Mouse (Mus musculus): ENCODE results near the gene Nub1. TPM values are rescaled to one million over a fixed set of nuclear protein-coding genes. Genes with fewer than 3 reads are reported as not detected.

Gene Nub1
- polyA plus RNA-seq (2015; fragmentation: Nextera tagmentation; extraction: Ambion mirVana): 39.0 and 40.0 TPM in 2 replicates

- H3K27me3 ChIP-seq (ENCODE audit: control insufficient read depth, insufficient read depth, low read depth, low read length): no peaks in the 10 kb centered on the region
- H3K27ac ChIP-seq (ENCODE audit: low read length): peak within 1 kb of the TSS; percentile 100
- WGBS: under 1% methylated on average over 52 of the region's 53 CpGs
- peak within 1 kb of the TSS; percentile 82 for H3K4me2 ChIP-seq (ENCODE audit: low read depth, low read length)
- H3K9ac ChIP-seq (ENCODE audit: low read length): peak within 1 kb of the TSS; percentile 80
- H3K4me3 ChIP-seq (ENCODE audit: low read length): peak within 1 kb of the TSS; percentile 91
- peak; percentile 98 for ATAC-seq (ENCODE audit: low read depth)
- H3K36me3 ChIP-seq (ENCODE audit: control insufficient read depth, insufficient read depth, low read length): peaks cover 7% of the 10 kb centered on the region
- peaks cover 16% of the 10 kb centered on the region for H3K4me1 ChIP-seq (replicated peaks; ENCODE audit: control insufficient read depth, insufficient read depth, low read length)
- H3K9me3 ChIP-seq (ENCODE audit: control insufficient read depth, low read length): no peaks in the 10 kb centered on the region
Measured at GRCm38 (mm10) chr5:24685366-24686093, at the start of gene Nub1. Gene Nub1 (plus strand): TSS chr5:24685532.

DNA sequence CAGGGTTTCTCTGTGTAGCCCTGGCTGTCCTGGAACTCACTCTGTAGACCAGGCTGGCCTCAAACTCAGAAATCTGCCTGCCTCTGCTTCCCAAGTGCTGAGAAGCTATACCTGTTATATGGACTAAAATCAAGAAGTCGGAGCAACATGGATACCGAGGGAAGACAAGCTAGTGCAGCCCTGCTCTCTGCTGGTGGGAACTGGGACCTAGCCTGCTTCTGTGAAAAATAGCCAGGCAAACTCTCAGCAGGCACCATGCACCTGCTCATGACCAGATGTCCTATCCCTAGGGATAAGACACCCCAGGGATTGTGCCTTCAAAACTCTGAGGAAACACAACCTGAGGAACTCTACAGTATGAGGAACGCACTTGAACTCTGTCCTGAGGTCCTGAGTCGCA, 48.3 kb upstream of the Nub1 start:
- Histone ChIP-seq H3K9me3 (ENCODE audit: control insufficient read depth, low read length) (no peaks in the 10 kb centered on the region), H3K9ac (ENCODE audit: low read length) (no peak overlapping the region), H3K4me1 (replicated peaks; ENCODE audit: control insufficient read depth, insufficient read depth, low read length) (no peaks in the 10 kb centered on the region), H3K4me3 (ENCODE audit: low read length) (no peak overlapping the region), H3K36me3 (ENCODE audit: control insufficient read depth, insufficient read depth, low read length) (no peaks in the 10 kb centered on the region), H3K27ac (ENCODE audit: low read length) (no peak overlapping the region), H3K4me2 (ENCODE audit: low read depth, low read length) (no peak overlapping the region), H3K27me3 (ENCODE audit: control insufficient read depth, insufficient read depth, low read depth, low read length) (no peaks in the 10 kb centered on the region)
- ATAC-seq (ENCODE audit: low read depth): no peak
- 67% methylated on average over 4 of the region's 4 CpGs for WGBS

GRCm38 (mm10) chr5:24638131-24638530, 47.2 kb upstream of the Nub1 start:
- 36% methylated on average over 6 of the region's 6 CpGs for WGBS
- ATAC-seq (ENCODE audit: low read depth): no peak
- Histone ChIP-seq H3K9ac (ENCODE audit: low read length) (no peak overlapping the region), H3K4me2 (ENCODE audit: low read depth, low read length) (no peak overlapping the region), H3K27ac (ENCODE audit: low read length) (no peak overlapping the region), H3K4me3 (ENCODE audit: low read length) (no peak overlapping the region), H3K36me3 (ENCODE audit: control insufficient read depth, insufficient read depth, low read length) (no peaks in the 10 kb centered on the region), H3K4me1 (replicated peaks; ENCODE audit: control insufficient read depth, insufficient read depth, low read length) (no peaks in the 10 kb centered on the region), H3K9me3 (ENCODE audit: control insufficient read depth, low read length) (no peaks in the 10 kb centered on the region), H3K27me3 (ENCODE audit: control insufficient read depth, insufficient read depth, low read depth, low read length) (no peaks in the 10 kb centered on the region)

GRCm38 (mm10) chr5:24639081-24639480, 46.3 kb upstream of the Nub1 start:
- Histone ChIP-seq H3K27ac (ENCODE audit: low read length) (no peak overlapping the region), H3K9ac (ENCODE audit: low read length) (no peak overlapping the region), H3K4me2 (ENCODE audit: low read depth, low read length) (no peak overlapping the region), H3K9me3 (ENCODE audit: control insufficient read depth, low read length) (no peaks in the 10 kb centered on the region), H3K4me3 (ENCODE audit: low read length) (no peak overlapping the region), H3K4me1 (replicated peaks; ENCODE audit: control insufficient read depth, insufficient read depth, low read length) (no peaks in the 10 kb centered on the region), H3K36me3 (ENCODE audit: control insufficient read depth, insufficient read depth, low read length) (no peaks in the 10 kb centered on the region), H3K27me3 (ENCODE audit: control insufficient read depth, insufficient read depth, low read depth, low read length) (no peaks in the 10 kb centered on the region)
- no peak for ATAC-seq (ENCODE audit: low read depth)
- WGBS: 51% methylated on average over 6 of the region's 6 CpGs

GRCm38 (mm10) chr5:24645454-24645853, 39.9 kb upstream of the Nub1 start:
- no peak overlapping the region for H3K4me2 ChIP-seq (ENCODE audit: low read depth, low read length)
- H3K4me1 ChIP-seq (replicated peaks; ENCODE audit: control insufficient read depth, insufficient read depth, low read length): no peaks in the 10 kb centered on the region
- no peak overlapping the region for H3K27ac ChIP-seq (ENCODE audit: low read length)
- H3K9ac ChIP-seq (ENCODE audit: low read length): no peak overlapping the region
- no peaks in the 10 kb centered on the region for H3K9me3 ChIP-seq (ENCODE audit: control insufficient read depth, low read length)
- H3K36me3 ChIP-seq (ENCODE audit: control insufficient read depth, insufficient read depth, low read length): no peaks in the 10 kb centered on the region
- 90% methylated on average over 1 of the region's 1 CpGs for WGBS
- ATAC-seq (ENCODE audit: low read depth): no peak
- H3K27me3 ChIP-seq (ENCODE audit: control insufficient read depth, insufficient read depth, low read depth, low read length): no peaks in the 10 kb centered on the region
- H3K4me3 ChIP-seq (ENCODE audit: low read length): no peak overlapping the region

DNA sequence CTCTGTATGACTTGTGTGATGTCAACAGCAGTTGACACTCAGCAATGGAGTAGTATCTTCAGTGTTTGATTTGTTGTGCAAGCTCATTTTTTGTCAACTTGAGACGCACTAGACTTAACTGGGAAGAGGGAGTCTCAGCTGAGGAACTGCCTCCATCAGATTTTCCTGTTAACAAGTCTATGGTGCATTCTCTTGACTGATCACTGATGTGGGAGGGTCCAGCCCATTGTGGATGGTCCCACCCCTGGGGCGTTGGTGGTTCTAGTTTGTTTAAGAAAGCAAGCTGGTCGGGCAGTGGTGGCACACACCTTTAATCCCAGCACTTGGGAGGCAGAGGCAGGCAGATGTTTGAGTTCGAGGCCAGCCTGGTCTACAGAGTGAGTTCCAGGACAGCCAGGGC, 36.1 kb upstream of the Nub1 start:
- H3K9ac ChIP-seq (ENCODE audit: low read length): no peak overlapping the region
- no peaks in the 10 kb centered on the region for H3K4me1 ChIP-seq (replicated peaks; ENCODE audit: control insufficient read depth, insufficient read depth, low read length)
- H3K27ac ChIP-seq (ENCODE audit: low read length): no peak overlapping the region
- WGBS: 55% methylated on average over 4 of the region's 4 CpGs
- no peaks in the 10 kb centered on the region for H3K27me3 ChIP-seq (ENCODE audit: control insufficient read depth, insufficient read depth, low read depth, low read length)
- H3K4me3 ChIP-seq (ENCODE audit: low read length): no peak overlapping the region
- H3K36me3 ChIP-seq (ENCODE audit: control insufficient read depth, insufficient read depth, low read length): no peaks in the 10 kb centered on the region
- no peaks in the 10 kb centered on the region for H3K9me3 ChIP-seq (ENCODE audit: control insufficient read depth, low read length)
- no peak for ATAC-seq (ENCODE audit: low read depth)
- H3K4me2 ChIP-seq (ENCODE audit: low read depth, low read length): no peak overlapping the region

- H3K27me3 ChIP-seq (ENCODE audit: control insufficient read depth, insufficient read depth, low read depth, low read length): no peaks in the 10 kb centered on the region
- H3K4me3 ChIP-seq (ENCODE audit: low read length): no peak overlapping the region
- no peaks in the 10 kb centered on the region for H3K36me3 ChIP-seq (ENCODE audit: control insufficient read depth, insufficient read depth, low read length)
- no peaks in the 10 kb centered on the region for H3K4me1 ChIP-seq (replicated peaks; ENCODE audit: control insufficient read depth, insufficient read depth, low read length)
- H3K9me3 ChIP-seq (ENCODE audit: control insufficient read depth, low read length): no peaks in the 10 kb centered on the region
- ATAC-seq (ENCODE audit: low read depth): no peak
- H3K27ac ChIP-seq (ENCODE audit: low read length): no peak overlapping the region
- WGBS: 64% methylated on average over 7 of the region's 7 CpGs
- H3K4me2 ChIP-seq (ENCODE audit: low read depth, low read length): no peak overlapping the region
- H3K9ac ChIP-seq (ENCODE audit: low read length): no peak overlapping the region
Measured at GRCm38 (mm10) chr5:24649701-24650100, 35.6 kb upstream of the Nub1 start.

DNA sequence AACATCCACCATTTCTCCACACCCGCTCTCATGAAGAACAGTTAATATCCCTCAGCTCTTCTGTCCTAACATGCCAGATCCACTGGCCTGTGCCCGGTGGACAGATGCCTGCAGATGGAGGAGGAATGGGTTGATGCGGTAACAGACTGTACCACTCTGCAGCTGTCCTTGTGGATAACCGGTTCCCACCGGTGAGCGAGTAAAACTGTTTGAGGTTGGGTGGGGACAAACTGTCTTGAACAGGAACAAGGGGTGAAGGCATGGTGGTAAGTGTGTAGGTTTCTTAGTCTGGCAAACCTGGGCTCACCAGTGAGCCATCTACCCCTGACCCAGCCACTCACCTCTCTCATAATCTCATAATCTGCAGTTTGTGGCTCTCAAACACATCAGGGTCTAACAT, 34.0 kb upstream of the Nub1 start:
- H3K4me2 ChIP-seq (ENCODE audit: low read depth, low read length): no peak overlapping the region
- no peak overlapping the region for H3K4me3 ChIP-seq (ENCODE audit: low read length)
- H3K9ac ChIP-seq (ENCODE audit: low read length): no peak overlapping the region
- H3K4me1 ChIP-seq (replicated peaks; ENCODE audit: control insufficient read depth, insufficient read depth, low read length): no peaks in the 10 kb centered on the region
- H3K27me3 ChIP-seq (ENCODE audit: control insufficient read depth, insufficient read depth, low read depth, low read length): no peaks in the 10 kb centered on the region
- no peaks in the 10 kb centered on the region for H3K36me3 ChIP-seq (ENCODE audit: control insufficient read depth, insufficient read depth, low read length)
- whole genome bisulfite sequencing: 88% methylated on average over 6 of the region's 6 CpGs
- H3K27ac ChIP-seq (ENCODE audit: low read length): no peak overlapping the region
- no peak for ATAC-seq (ENCODE audit: low read depth)
- H3K9me3 ChIP-seq (ENCODE audit: control insufficient read depth, low read length): no peaks in the 10 kb centered on the region

DNA sequence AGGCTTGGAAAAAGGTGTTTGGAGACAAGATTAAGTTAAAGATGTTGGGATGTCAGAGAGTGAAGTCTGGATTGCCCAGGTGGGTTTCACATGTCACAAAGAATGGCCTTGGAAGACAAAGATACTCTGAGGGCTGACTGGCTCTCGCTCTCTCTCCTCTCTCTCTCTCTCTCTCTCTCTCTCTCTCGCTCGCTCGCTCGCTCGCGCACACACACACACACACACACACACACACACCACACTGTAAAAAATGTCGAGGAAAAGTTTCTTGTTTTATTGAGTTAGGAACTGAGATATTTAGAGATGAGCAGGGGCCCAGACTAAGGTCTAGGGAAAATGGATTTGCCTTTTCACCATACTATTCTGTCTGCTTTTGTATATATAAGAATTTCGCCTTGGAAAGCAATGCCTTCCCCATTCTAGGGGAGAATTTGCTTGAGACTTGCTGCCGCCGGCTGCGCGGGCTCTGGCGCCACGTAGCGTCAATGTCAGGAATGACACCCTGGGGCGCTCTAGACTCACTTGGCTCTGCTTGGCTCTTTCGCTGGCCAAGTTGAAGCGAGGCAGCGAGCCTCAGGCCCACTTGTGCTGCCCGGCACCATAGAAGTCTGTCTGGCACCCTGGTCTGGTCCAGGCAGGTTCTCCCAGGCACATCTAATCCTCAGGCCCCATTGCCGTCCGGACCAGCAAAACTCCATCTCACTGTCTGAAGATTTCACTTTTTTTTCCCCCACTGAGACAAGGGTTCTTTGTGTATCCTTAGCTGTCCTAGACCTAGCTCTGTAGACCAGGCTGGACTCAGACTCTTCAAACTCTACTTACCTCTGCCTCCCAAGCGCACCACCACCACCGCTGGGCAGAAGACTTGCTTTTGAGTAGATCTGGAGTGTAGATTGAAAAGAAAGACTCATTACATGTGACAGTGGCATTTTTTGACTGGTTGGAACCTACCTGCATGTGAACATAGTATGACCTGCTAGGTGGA, 33.3 kb upstream of the Nub1 start:
- peak; percentile 85 for ATAC-seq (ENCODE audit: low read depth)
- Histone ChIP-seq H3K4me1 (replicated peaks; ENCODE audit: control insufficient read depth, insufficient read depth, low read length) (no peaks in the 10 kb centered on the region), H3K4me3 (ENCODE audit: low read length) (no peak overlapping the region), H3K36me3 (ENCODE audit: control insufficient read depth, insufficient read depth, low read length) (no peaks in the 10 kb centered on the region), H3K27ac (ENCODE audit: low read length) (no peak overlapping the region), H3K9ac (ENCODE audit: low read length) (no peak overlapping the region), H3K4me2 (ENCODE audit: low read depth, low read length) (no peak overlapping the region), H3K9me3 (ENCODE audit: control insufficient read depth, low read length) (no peaks in the 10 kb centered on the region), H3K27me3 (ENCODE audit: control insufficient read depth, insufficient read depth, low read depth, low read length) (no peaks in the 10 kb centered on the region)
- 27% methylated on average over 25 of the region's 25 CpGs for WGBS
